Mouse (Mus musculus) kidney, embryonic 15.5 days (tissue): ENCODE results near the gene Gpr89. TPM values are rescaled to one million over a fixed set of nuclear protein-coding genes. Genes with fewer than 3 reads are reported as not detected.
A peak's percentile ranks its signal among the peaks of the same experiment; 100 is the strongest.

ENCODE experiments used
- ATAC-seq: fragments of 200-750 bp; cut with Nextera tagmentation; replicated peaks from 2 replicates; pipeline ENCODE4 v1.8.0; 2017; ENCODE audit warnings: moderate TSS enrichment; ENCODE audit not compliant: low FRiP score
- H3K27ac ChIP-seq: fragments of 300-500 bp; sonication (generic); 2 replicates; pipeline ENCODE4 v1.5.1; 2015; ENCODE audit warnings: mild to moderate bottlenecking, inconsistent platforms
- H3K27me3 ChIP-seq: fragments of 300-500 bp; sonication (generic); 2 replicates; pipeline ENCODE4 v1.6.1; 2015; ENCODE audit warnings: inconsistent platforms
- H3K36me3 ChIP-seq: fragments of 300-500 bp; sonication (generic); 2 replicates; pipeline ENCODE4 v1.6.1; 2015; ENCODE audit warnings: inconsistent platforms
- H3K4me1 ChIP-seq: fragments of 300-500 bp; sonication (generic); 2 replicates; pipeline ENCODE4 v1.6.1; 2015; ENCODE audit warnings: inconsistent platforms
- H3K4me2 ChIP-seq: fragments of 300-500 bp; sonication (generic); 2 replicates; pipeline ENCODE4 v1.6.1; 2015; ENCODE audit warnings: moderate library complexity, mild to moderate bottlenecking, inconsistent platforms
- H3K4me3 ChIP-seq: fragments of 300-500 bp; sonication (generic); replicated peaks from 2 replicates; pipeline ENCODE4 v1.5.1; 2015; ENCODE audit warnings: mild to moderate bottlenecking, inconsistent platforms
- H3K9ac ChIP-seq: fragments of 300-500 bp; sonication (generic); 2 replicates; pipeline ENCODE4 v1.6.1; 2015; ENCODE audit warnings: mild to moderate bottlenecking, inconsistent platforms
- H3K9me3 ChIP-seq: fragments of 300-500 bp; sonication (generic); replicated peaks from 2 replicates; pipeline ENCODE4 v1.6.1; 2016; ENCODE audit warnings: inconsistent platforms
- WGBS: fragments of 180-500 bp; shearing (Covaris S2); methylation state at CpG from one replicate; pipeline ENCODE4 v1.1.7; 2015; ENCODE audit warnings: mixed read lengths; 5-methylcytosine and 5-hydroxymethylcytosine counted together
- polyA plus RNA-seq: library from polyadenylated mRNA; unstranded; fragments of >200 nt; fragmentation: Nextera tagmentation; extraction: Ambion mirVana; gene quantifications from 2 replicates; pipeline ENCODE4 v1.2.1, GENCODE M21; 2015

The Gpr89 gene
- 44.0 and 44.2 TPM in 2 replicates for polyA plus RNA-seq

- peaks cover 18% of the 10 kb centered on the region for H3K27me3 ChIP-seq
- peak within 1 kb of the TSS; percentile 94 for H3K4me3 ChIP-seq
- peak within 1 kb of the TSS; percentile 83 for H3K9ac ChIP-seq
- peak; percentile 97 for ATAC-seq
- peak within 1 kb of the TSS; percentile 88 for H3K4me2 ChIP-seq
- peaks cover 13% of the 10 kb centered on the region for H3K4me1 ChIP-seq
- no peaks in the 10 kb centered on the region for H3K9me3 ChIP-seq
- under 1% methylated on average over 40 of the region's 40 CpGs for whole genome bisulfite sequencing
- 0 out of 2 replicates have a peak within 1 kb of the TSS, but pooled peaks have one; percentile 38 for H3K27ac ChIP-seq
- no peaks in the 10 kb centered on the region for H3K36me3 ChIP-seq
Measured at GRCm38 (mm10) chr3:96904851-96905541, at the start of gene Gpr89. TSS of gene Gpr89 (minus strand) at chr3:96905346.

GRCm38 (mm10) chr3:96953489-96954233, 48.5 kb upstream of the Gpr89 start:
- no peak overlapping the region for H3K4me3 ChIP-seq
- no peak overlapping the region for H3K9ac ChIP-seq
- H3K4me2 ChIP-seq: peak overlapping the region; percentile 36; the same call in 1 of the 2 replicates
- no peaks in the 10 kb centered on the region for H3K9me3 ChIP-seq
- H3K36me3 ChIP-seq: no peaks in the 10 kb centered on the region
- ATAC-seq: peak; percentile 22; the same call in 1 of the 2 replicates
- H3K4me1 ChIP-seq: peaks cover 7% of the 10 kb centered on the region; the same call in 1 of the 2 replicates
- H3K27ac ChIP-seq: peak overlapping the region; percentile 48; the same call in 1 of the 2 replicates
- 47% methylated on average over 14 of the region's 14 CpGs for WGBS
- no peaks in the 10 kb centered on the region for H3K27me3 ChIP-seq

GRCm38 (mm10) chr3:96942706-96943105, 37.6 kb upstream of the Gpr89 start:
- WGBS: 88% methylated on average over 2 of the region's 2 CpGs
- Histone ChIP-seq H3K36me3 (no peaks in the 10 kb centered on the region), H3K9me3 (0 out of 2 replicates have a peak, but pooled peaks cover 3% of the 10 kb centered on the region), H3K4me1 (0 out of 2 replicates have a peak, but pooled peaks cover 7% of the 10 kb centered on the region), H3K9ac (no peak overlapping the region), H3K27ac (no peak overlapping the region), H3K4me2 (no peak overlapping the region), H3K27me3 (0 out of 2 replicates have a peak, but pooled peaks cover 2% of the 10 kb centered on the region), H3K4me3 (no peak overlapping the region)
- ATAC-seq: no peak

- Histone ChIP-seq H3K9me3 (0 out of 2 replicates have a peak, but pooled peaks cover 3% of the 10 kb centered on the region), H3K27me3 (peaks cover 4% of the 10 kb centered on the region; the same call in 1 of the 2 replicates), H3K27ac (no peak overlapping the region), H3K36me3 (no peaks in the 10 kb centered on the region), H3K9ac (no peak overlapping the region), H3K4me3 (peak overlapping the region; percentile 23; the same call in 1 of the 2 replicates), H3K4me2 (peak overlapping the region; percentile 47), H3K4me1 (peaks cover 10% of the 10 kb centered on the region)
- 9% methylated on average over 11 of the region's 11 CpGs for WGBS
- ATAC-seq: 0 out of 2 replicates have a peak, but pooled peaks have one; percentile 61
Measured at GRCm38 (mm10) chr3:96938738-96939137, 33.6 kb upstream of the Gpr89 start.

- H3K4me3 ChIP-seq: no peak overlapping the region
- no peak overlapping the region for H3K4me2 ChIP-seq
- H3K9me3 ChIP-seq: no peaks in the 10 kb centered on the region
- ATAC-seq: 0 out of 2 replicates have a peak, but pooled peaks have one; percentile 49
- peaks cover 4% of the 10 kb centered on the region; the same call in 1 of the 2 replicates for H3K27me3 ChIP-seq
- H3K4me1 ChIP-seq: peaks cover 18% of the 10 kb centered on the region
- H3K27ac ChIP-seq: no peak overlapping the region
- H3K36me3 ChIP-seq: no peaks in the 10 kb centered on the region
- 24% methylated on average over 5 of the region's 5 CpGs for WGBS
- no peak overlapping the region for H3K9ac ChIP-seq
Measured at GRCm38 (mm10) chr3:96937606-96938005, 32.5 kb upstream of the Gpr89 start.

GRCm38 (mm10) chr3:96936241-96936640, 31.1 kb upstream of the Gpr89 start:
- no peak overlapping the region for H3K9ac ChIP-seq
- no peak overlapping the region for H3K4me3 ChIP-seq
- ATAC-seq: no peak
- no peak overlapping the region for H3K4me2 ChIP-seq
- H3K9me3 ChIP-seq: no peaks in the 10 kb centered on the region
- H3K27ac ChIP-seq: no peak overlapping the region
- H3K27me3 ChIP-seq: peaks cover 4% of the 10 kb centered on the region; the same call in 1 of the 2 replicates
- WGBS: 14% methylated on average over 6 of the region's 6 CpGs
- no peaks in the 10 kb centered on the region for H3K36me3 ChIP-seq
- H3K4me1 ChIP-seq: peaks cover 26% of the 10 kb centered on the region

- 19% methylated on average over 5 of the region's 5 CpGs for WGBS
- peak; percentile 58; the same call in 1 of the 2 replicates for ATAC-seq
- peaks cover 23% of the 10 kb centered on the region for H3K4me1 ChIP-seq
Measured at GRCm38 (mm10) chr3:96931261-96931681, 26.1 kb upstream of the Gpr89 start.

GRCm38 (mm10) chr3:96925920-96926319, 20.8 kb upstream of the Gpr89 start, which contains the start of gene Gja8:
TSS of gene Gja8 (minus strand) at chr3:96926020.
- Histone ChIP-seq H3K9ac (no peak within 1 kb of the TSS), H3K27me3 (no peaks in the 10 kb centered on the region), H3K27ac (no peak within 1 kb of the TSS), H3K4me3 (no peak within 1 kb of the TSS), H3K9me3 (no peaks in the 10 kb centered on the region), H3K4me2 (no peak within 1 kb of the TSS), H3K4me1 (peaks cover 7% of the 10 kb centered on the region), H3K36me3 (no peaks in the 10 kb centered on the region)
- WGBS: 40% methylated on average over 6 of the region's 6 CpGs
- ATAC-seq: no peak

More at GRCm38 (mm10) chr3:96931261-96931681, 26.1 kb upstream of the Gpr89 start:
- no peaks in the 10 kb centered on the region; the same call in 1 of the 2 replicates for H3K27me3 ChIP-seq
- H3K9me3 ChIP-seq: no peaks in the 10 kb centered on the region
- H3K27ac ChIP-seq: no peak overlapping the region
- no peak overlapping the region for H3K9ac ChIP-seq
- H3K4me2 ChIP-seq: 0 out of 2 replicates have a peak overlapping the region, but pooled peaks have one; percentile 8
- no peak overlapping the region for H3K4me3 ChIP-seq
- no peaks in the 10 kb centered on the region for H3K36me3 ChIP-seq

GRCm38 (mm10) chr3:96924631-96925030, 19.5 kb upstream of the Gpr89 start:
- H3K4me2 ChIP-seq: no peak overlapping the region
- H3K27me3 ChIP-seq: no peaks in the 10 kb centered on the region
- WGBS: 53% methylated on average over 4 of the region's 4 CpGs
- no peaks in the 10 kb centered on the region for H3K36me3 ChIP-seq
- H3K4me1 ChIP-seq: peaks cover 4% of the 10 kb centered on the region; the same call in 1 of the 2 replicates
- H3K9me3 ChIP-seq: no peaks in the 10 kb centered on the region
- ATAC-seq: no peak
- H3K4me3 ChIP-seq: no peak overlapping the region
- no peak overlapping the region for H3K27ac ChIP-seq
- no peak overlapping the region for H3K9ac ChIP-seq

GRCm38 (mm10) chr3:96920991-96921390, 15.8 kb upstream of the Gpr89 start:
- Histone ChIP-seq H3K27ac (no peak overlapping the region), H3K4me2 (no peak overlapping the region), H3K4me1 (peaks cover 4% of the 10 kb centered on the region; the same call in 1 of the 2 replicates), H3K36me3 (no peaks in the 10 kb centered on the region), H3K9me3 (no peaks in the 10 kb centered on the region), H3K27me3 (no peaks in the 10 kb centered on the region), H3K9ac (no peak overlapping the region), H3K4me3 (no peak overlapping the region)
- ATAC-seq: no peak
- WGBS: 20% methylated on average over 7 of the region's 7 CpGs

GRCm38 (mm10) chr3:96905592-96905991, 446 bp upstream of the Gpr89 start:
- H3K27ac ChIP-seq: no peak overlapping the region
- peak overlapping the region; percentile 94 for H3K4me3 ChIP-seq
- H3K4me2 ChIP-seq: peak overlapping the region; percentile 88
- ATAC-seq: no peak
- no peaks in the 10 kb centered on the region for H3K36me3 ChIP-seq
- peaks cover 13% of the 10 kb centered on the region for H3K4me1 ChIP-seq
- 48% methylated on average over 9 of the region's 9 CpGs for WGBS
- peaks cover 21% of the 10 kb centered on the region for H3K27me3 ChIP-seq
- peak overlapping the region; percentile 83 for H3K9ac ChIP-seq
- H3K9me3 ChIP-seq: no peaks in the 10 kb centered on the region
